Mouse (Mus musculus): ENCODE data around the gene Runx2. TPM values are rescaled to one million over a fixed set of nuclear protein-coding genes. Genes with fewer than 3 reads are reported as not detected.

Gene Runx2
- polyA plus RNA-seq, 1 experiment from 2014 or later: 0.34 TPM

DNA sequence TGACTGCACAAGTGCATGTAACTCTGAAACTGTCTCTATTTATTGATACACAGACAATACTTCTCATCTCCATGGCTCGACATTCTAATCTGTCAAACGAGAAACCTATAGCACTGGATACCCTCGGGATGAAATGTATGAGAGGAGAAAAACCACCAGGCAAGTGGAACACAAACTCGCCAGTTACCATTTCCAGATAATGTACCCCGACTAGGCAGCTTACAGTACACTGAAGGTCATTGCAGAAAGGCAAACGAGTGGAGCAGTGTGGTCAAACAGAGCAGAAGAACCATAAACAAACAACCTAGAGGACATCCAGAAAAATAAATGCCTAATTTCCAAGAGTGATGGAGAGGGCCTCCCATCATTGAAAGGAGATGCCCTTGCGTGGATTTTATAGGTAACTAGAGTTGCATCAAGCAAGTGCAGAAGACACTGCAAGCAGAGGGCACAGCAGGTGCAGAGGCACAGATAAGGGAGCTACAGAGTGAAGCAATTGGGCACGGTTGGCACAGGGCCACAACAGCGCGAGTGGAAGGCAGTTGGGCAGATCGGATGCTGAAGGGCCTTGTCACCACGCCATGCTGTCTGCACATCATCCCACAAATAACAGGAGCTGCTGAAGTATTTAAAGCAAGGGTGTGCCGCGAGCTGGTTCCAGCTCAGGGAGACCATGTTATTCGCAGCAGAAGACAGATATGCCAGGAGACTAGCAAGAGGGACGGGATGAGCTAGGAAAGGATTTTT is 142.5 kb downstream of the Runx2 start:
- ATAC-seq (peak; percentile 97), DNase-seq (peak; percentile 89)
- Histone ChIP-seq H3K27ac (ENCODE audit: low read depth) (peak overlapping the region; percentile 65), H3K4me2 (ENCODE audit: low read depth, low read length) (peak overlapping the region; percentile 31; the same call in 1 of the 2 replicates), H3K9ac (replicated peaks) (no peak overlapping the region), H3K4me1 (ENCODE audit: insufficient read depth) (peaks cover 10% of the 10 kb centered on the region), H3K4me3 (ENCODE audit: low read depth, low read length) (no peak overlapping the region), H3K27me3 (ENCODE audit: insufficient read depth, low read length) (no peaks in the 10 kb centered on the region), H3K9me3 (ENCODE audit: low read length) (no peaks in the 10 kb centered on the region), H3K36me3 (replicated peaks; ENCODE audit: insufficient read depth, low read length) (no peaks in the 10 kb centered on the region)
- TF ChIP-seq EP300 (IDR thresholded peaks at IDR 0.05; ENCODE audit: low read depth) (peak; percentile 95), CTCF (IDR thresholded peaks at IDR 0.05; ENCODE audit: low read depth) (no peak)
- 37% methylated on average over 16 of the region's 16 CpGs for WGBS (ENCODE audit: insufficient replicate concordance)

DNA sequence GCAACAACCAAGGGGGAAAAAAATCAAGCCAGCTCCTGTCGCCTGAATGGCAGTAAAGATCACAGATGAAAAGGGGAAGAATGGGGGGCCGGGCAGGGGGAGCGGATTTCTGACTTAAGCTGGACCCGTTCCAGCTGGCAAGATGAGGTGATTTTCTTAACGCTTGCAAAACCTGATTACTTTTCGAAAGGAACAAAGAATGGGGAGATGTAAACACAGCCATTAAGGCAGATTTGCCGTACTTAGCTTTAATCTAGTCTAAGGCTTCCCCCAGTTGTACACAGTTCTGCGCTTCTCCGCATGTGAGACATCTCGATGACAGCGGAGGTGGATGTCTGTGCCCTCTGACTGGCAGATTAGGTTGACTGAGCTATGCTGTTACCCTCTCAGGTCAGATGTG is 144.6 kb downstream of the Runx2 start:
- no peaks in the 10 kb centered on the region for H3K9me3 ChIP-seq (ENCODE audit: low read length)
- 43% methylated on average over 11 of the region's 11 CpGs for WGBS (ENCODE audit: insufficient replicate concordance)
- no peak overlapping the region for H3K4me2 ChIP-seq (ENCODE audit: low read depth, low read length)
- no peak overlapping the region for H3K27ac ChIP-seq (ENCODE audit: low read depth)
- H3K4me3 ChIP-seq (ENCODE audit: low read depth, low read length): no peak overlapping the region
- no peak overlapping the region for H3K9ac ChIP-seq (replicated peaks)
- no peak for DNase-seq
- H3K27me3 ChIP-seq (ENCODE audit: insufficient read depth, low read length): no peaks in the 10 kb centered on the region
- no peaks in the 10 kb centered on the region for H3K36me3 ChIP-seq (replicated peaks; ENCODE audit: insufficient read depth, low read length)
- TF ChIP-seq CTCF (IDR thresholded peaks at IDR 0.05; ENCODE audit: low read depth) (no peak), EP300 (IDR thresholded peaks at IDR 0.05; ENCODE audit: low read depth) (no peak)
- no peak for ATAC-seq
- peaks cover 10% of the 10 kb centered on the region for H3K4me1 ChIP-seq (ENCODE audit: insufficient read depth)

DNA sequence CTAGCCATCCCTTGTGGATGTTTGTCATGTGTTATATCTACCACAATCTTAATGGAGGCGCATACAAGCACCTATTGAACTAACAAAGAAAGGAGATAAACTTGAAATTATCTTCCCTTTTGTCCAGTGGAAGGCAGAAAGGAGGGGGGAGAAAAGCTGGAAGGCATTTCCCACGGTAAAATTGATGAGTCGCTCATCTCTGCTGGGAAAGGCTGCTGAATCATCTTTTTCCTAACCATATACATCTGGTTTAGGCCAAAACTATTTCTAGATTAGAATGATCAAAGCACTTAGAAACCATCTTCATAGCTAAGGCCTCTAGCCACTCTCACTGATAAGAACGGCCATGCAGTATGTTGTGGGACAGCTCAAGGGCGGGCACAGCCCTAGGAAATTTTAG is 147.3 kb downstream of the Runx2 start:
- no peak overlapping the region for H3K4me3 ChIP-seq (ENCODE audit: low read depth, low read length)
- no peak overlapping the region for H3K9ac ChIP-seq (replicated peaks)
- no peak overlapping the region for H3K4me2 ChIP-seq (ENCODE audit: low read depth, low read length)
- no peak overlapping the region for H3K27ac ChIP-seq (ENCODE audit: low read depth)
- no peak for DNase-seq
- no peak for ATAC-seq
- TF ChIP-seq EP300 (IDR thresholded peaks at IDR 0.05; ENCODE audit: low read depth) (no peak), CTCF (IDR thresholded peaks at IDR 0.05; ENCODE audit: low read depth) (no peak)
- 56% methylated on average over 5 of the region's 5 CpGs for WGBS (ENCODE audit: insufficient replicate concordance)
- H3K36me3 ChIP-seq (replicated peaks; ENCODE audit: insufficient read depth, low read length): no peaks in the 10 kb centered on the region
- H3K9me3 ChIP-seq (ENCODE audit: low read length): no peaks in the 10 kb centered on the region
- peaks cover 3% of the 10 kb centered on the region; the same call in 1 of the 2 replicates for H3K4me1 ChIP-seq (ENCODE audit: insufficient read depth)
- no peaks in the 10 kb centered on the region for H3K27me3 ChIP-seq (ENCODE audit: insufficient read depth, low read length)

DNA sequence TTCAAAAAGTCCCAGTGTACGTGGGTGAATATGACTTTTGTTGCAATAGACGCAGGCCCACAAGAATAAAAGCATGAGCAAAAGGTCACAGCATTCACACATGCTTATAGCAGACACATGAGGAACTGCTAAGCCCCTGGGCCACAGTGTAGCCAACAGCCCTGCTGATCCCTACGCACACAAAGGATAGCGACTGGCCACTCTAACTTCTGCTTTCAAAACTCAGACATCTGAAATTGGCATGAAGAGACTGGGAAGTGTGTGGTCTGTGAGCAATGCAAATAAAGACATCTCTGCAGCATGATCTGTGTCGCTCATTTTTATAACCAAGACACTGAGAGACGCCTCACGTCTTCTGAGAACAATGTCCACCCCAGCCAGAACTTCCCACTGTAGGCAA is 150.7 kb downstream of the Runx2 start:
- H3K4me3 ChIP-seq (ENCODE audit: low read depth, low read length): no peak overlapping the region
- ATAC-seq: no peak

DNA sequence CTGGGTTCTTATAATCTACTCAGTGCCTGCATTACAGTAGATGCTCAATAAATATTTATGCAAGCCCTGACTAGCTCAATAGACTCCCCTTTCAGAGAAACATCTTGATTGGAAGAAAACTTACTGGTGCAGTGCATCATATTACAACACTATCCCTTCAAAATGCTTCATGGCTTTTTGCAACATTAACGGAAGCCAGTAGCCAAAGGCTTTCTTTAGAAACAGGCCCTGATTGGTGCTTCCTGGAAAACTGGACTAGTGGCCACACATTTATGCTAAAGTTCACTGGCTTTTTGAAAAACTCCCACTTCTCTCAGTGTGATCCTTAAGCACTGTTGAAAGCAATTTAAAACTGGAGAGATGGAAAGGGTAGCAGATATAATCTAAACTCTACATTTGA is 151.4 kb downstream of the Runx2 start:
- no peak for TF ChIP-seq CTCF (IDR thresholded peaks at IDR 0.05; ENCODE audit: low read depth)
- TF ChIP-seq EP300 (IDR thresholded peaks at IDR 0.05; ENCODE audit: low read depth): no peak
- WGBS (ENCODE audit: insufficient replicate concordance): 66% methylated on average over 1 of the region's 1 CpGs
- H3K4me1 ChIP-seq (ENCODE audit: insufficient read depth): no peaks in the 10 kb centered on the region
- no peak overlapping the region for H3K4me3 ChIP-seq (ENCODE audit: low read depth, low read length)
- H3K9ac ChIP-seq (replicated peaks): no peak overlapping the region
- DNase-seq: no peak
- H3K4me2 ChIP-seq (ENCODE audit: low read depth, low read length): no peak overlapping the region
- H3K36me3 ChIP-seq (replicated peaks; ENCODE audit: insufficient read depth, low read length): no peaks in the 10 kb centered on the region
- ATAC-seq: no peak
- H3K27me3 ChIP-seq (ENCODE audit: insufficient read depth, low read length): 0 out of 2 replicates have a peak, but pooled peaks cover 3% of the 10 kb centered on the region
- H3K9me3 ChIP-seq (ENCODE audit: low read length): no peaks in the 10 kb centered on the region
- H3K27ac ChIP-seq (ENCODE audit: low read depth): no peak overlapping the region

More for the DNA sequence above, 150.7 kb downstream of the Runx2 start:
- H3K4me1 ChIP-seq (ENCODE audit: insufficient read depth): no peaks in the 10 kb centered on the region
- H3K27me3 ChIP-seq (ENCODE audit: insufficient read depth, low read length): 0 out of 2 replicates have a peak, but pooled peaks cover under 1% of the 10 kb centered on the region
- no peak overlapping the region for H3K9ac ChIP-seq (replicated peaks)
- H3K27ac ChIP-seq (ENCODE audit: low read depth): no peak overlapping the region
- H3K36me3 ChIP-seq (replicated peaks; ENCODE audit: insufficient read depth, low read length): no peaks in the 10 kb centered on the region
- H3K4me2 ChIP-seq (ENCODE audit: low read depth, low read length): no peak overlapping the region
- no peaks in the 10 kb centered on the region for H3K9me3 ChIP-seq (ENCODE audit: low read length)
- WGBS (ENCODE audit: insufficient replicate concordance): 45% methylated on average over 7 of the region's 7 CpGs
- no peak for TF ChIP-seq CTCF (IDR thresholded peaks at IDR 0.05; ENCODE audit: low read depth)
- no peak for TF ChIP-seq EP300 (IDR thresholded peaks at IDR 0.05; ENCODE audit: low read depth)
- no peak for DNase-seq

DNA sequence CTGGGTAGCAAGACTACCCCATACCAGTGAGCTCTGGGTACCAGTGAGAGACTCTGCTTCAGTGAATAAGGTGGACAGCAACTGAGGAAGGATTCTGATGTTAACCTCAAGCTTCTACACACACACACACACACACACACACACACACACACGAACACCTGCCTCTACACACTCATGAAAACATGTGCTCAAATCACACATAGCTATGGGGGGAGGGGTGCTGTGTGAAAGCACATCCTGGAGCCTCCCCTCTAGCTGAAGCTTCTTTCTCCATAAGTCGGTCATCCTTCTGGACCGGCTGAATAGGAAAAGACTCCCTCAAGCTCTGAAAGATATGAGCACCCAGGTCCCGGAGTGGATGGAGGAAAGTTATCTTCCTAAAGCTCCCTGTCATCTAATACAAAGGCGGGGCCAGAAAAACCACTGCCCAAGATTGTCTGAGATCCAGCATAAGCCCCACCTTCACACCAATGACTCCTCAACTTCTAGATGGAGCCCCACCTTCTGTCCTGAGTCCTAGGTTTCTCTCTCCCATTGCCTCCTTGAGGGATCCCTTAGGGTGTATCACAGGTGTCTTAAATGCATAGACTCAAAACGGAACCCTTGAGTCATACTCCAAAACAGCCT is 152.4 kb downstream of the Runx2 start:
- Histone ChIP-seq H3K9ac (replicated peaks) (no peak overlapping the region), H3K27me3 (ENCODE audit: insufficient read depth, low read length) (0 out of 2 replicates have a peak, but pooled peaks cover 3% of the 10 kb centered on the region), H3K4me2 (ENCODE audit: low read depth, low read length) (no peak overlapping the region), H3K9me3 (ENCODE audit: low read length) (no peaks in the 10 kb centered on the region), H3K4me3 (ENCODE audit: low read depth, low read length) (no peak overlapping the region), H3K27ac (ENCODE audit: low read depth) (no peak overlapping the region), H3K4me1 (ENCODE audit: insufficient read depth) (no peaks in the 10 kb centered on the region), H3K36me3 (replicated peaks; ENCODE audit: insufficient read depth, low read length) (no peaks in the 10 kb centered on the region)
- 60% methylated on average over 6 of the region's 6 CpGs for WGBS (ENCODE audit: insufficient replicate concordance)
- TF ChIP-seq CTCF (IDR thresholded peaks at IDR 0.05; ENCODE audit: low read depth) (no peak), EP300 (IDR thresholded peaks at IDR 0.05; ENCODE audit: low read depth) (no peak)
- no peak for ATAC-seq
- DNase-seq: no peak
